Mouse (Mus musculus): Measurements from ENCODE around the gene Xpc. TPM values are rescaled to one million over a fixed set of nuclear protein-coding genes. Genes with fewer than 3 reads are reported as not detected.

Xpc gene
- polyA plus RNA-seq, 1 experiment from 2014 or later, result 14.2 TPM

DNA sequence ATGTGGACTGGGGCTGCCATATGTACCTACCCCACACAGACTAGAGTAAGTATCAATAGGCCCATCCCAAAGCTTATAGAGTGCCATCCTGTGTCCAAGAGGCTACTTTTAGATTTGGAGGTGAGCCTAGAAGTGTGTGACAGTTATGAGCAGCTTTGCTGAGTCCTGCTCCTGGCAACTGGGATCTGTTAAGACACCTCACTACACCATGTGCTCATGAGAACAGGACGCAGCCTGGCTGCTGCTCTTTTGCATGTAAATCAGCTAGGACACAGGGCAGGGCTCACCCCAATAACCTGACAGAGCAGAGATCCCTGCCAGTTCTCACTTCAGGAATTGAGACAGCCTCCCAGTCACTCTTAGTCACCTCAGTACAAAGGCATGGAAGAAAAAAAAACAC lies 48.6 kb downstream of the Xpc start:
- Histone ChIP-seq H3K27me3 (no peaks in the 10 kb centered on the region), H3K4me2 (no peak overlapping the region), H3K27ac (no peak overlapping the region), H3K9me3 (no peaks in the 10 kb centered on the region), H3K4me1 (peaks cover 6% of the 10 kb centered on the region), H3K36me3 (peaks cover 80% of the 10 kb centered on the region), H3K4me3 (no peak overlapping the region), H3K9ac (no peak overlapping the region)
- ATAC-seq (ENCODE audit: insufficient number of reproducible peaks, low FRiP score, low TSS enrichment, low read depth), result no peak
- 82% methylated on average over 1 of the region's 1 CpGs for WGBS

- H3K4me3 ChIP-seq, result no peak overlapping the region
- WGBS, result 94% methylated on average over 2 of the region's 2 CpGs
- no peaks in the 10 kb centered on the region for H3K9me3 ChIP-seq
- H3K27me3 ChIP-seq, result no peaks in the 10 kb centered on the region
- H3K36me3 ChIP-seq, result peaks cover 78% of the 10 kb centered on the region
- H3K4me2 ChIP-seq, result no peak overlapping the region
- H3K9ac ChIP-seq, result no peak overlapping the region
- H3K27ac ChIP-seq, result no peak overlapping the region
- no peaks in the 10 kb centered on the region for H3K4me1 ChIP-seq
- ATAC-seq (ENCODE audit: insufficient number of reproducible peaks, low FRiP score, low TSS enrichment, low read depth), result no peak
Observed at GRCm38 (mm10) chr6:91465756-91466155, 49.9 kb downstream of the Xpc start.

- no peak overlapping the region for H3K27ac ChIP-seq
- no peaks in the 10 kb centered on the region for H3K4me1 ChIP-seq
- no peaks in the 10 kb centered on the region for H3K9me3 ChIP-seq
- H3K4me3 ChIP-seq, result no peak overlapping the region
- ATAC-seq (ENCODE audit: insufficient number of reproducible peaks, low FRiP score, low TSS enrichment, low read depth), result no peak
- peaks cover 19% of the 10 kb centered on the region for H3K36me3 ChIP-seq
- WGBS, result 93% methylated on average over 1 of the region's 1 CpGs
- no peak overlapping the region for H3K9ac ChIP-seq
- no peak overlapping the region for H3K4me2 ChIP-seq
- H3K27me3 ChIP-seq, result no peaks in the 10 kb centered on the region
Observed at GRCm38 (mm10) chr6:91459471-91459870, 56.2 kb downstream of the Xpc start.

- Histone ChIP-seq H3K4me1 (no peaks in the 10 kb centered on the region), H3K9ac (no peak overlapping the region), H3K4me3 (no peak overlapping the region), H3K4me2 (no peak overlapping the region), H3K27ac (no peak overlapping the region), H3K36me3 (no peaks in the 10 kb centered on the region), H3K9me3 (no peaks in the 10 kb centered on the region), H3K27me3 (no peaks in the 10 kb centered on the region)
- 32% methylated on average over 5 of the region's 5 CpGs for WGBS
- no peak for ATAC-seq (ENCODE audit: insufficient number of reproducible peaks, low FRiP score, low TSS enrichment, low read depth)
Observed at GRCm38 (mm10) chr6:91454546-91454945, 61.1 kb downstream of the Xpc start.

GRCm38 (mm10) chr6:91452056-91452455 lies 63.6 kb downstream of the Xpc start:
- WGBS, result 48% methylated on average over 1 of the region's 1 CpGs
- no peak for ATAC-seq (ENCODE audit: insufficient number of reproducible peaks, low FRiP score, low TSS enrichment, low read depth)

DNA sequence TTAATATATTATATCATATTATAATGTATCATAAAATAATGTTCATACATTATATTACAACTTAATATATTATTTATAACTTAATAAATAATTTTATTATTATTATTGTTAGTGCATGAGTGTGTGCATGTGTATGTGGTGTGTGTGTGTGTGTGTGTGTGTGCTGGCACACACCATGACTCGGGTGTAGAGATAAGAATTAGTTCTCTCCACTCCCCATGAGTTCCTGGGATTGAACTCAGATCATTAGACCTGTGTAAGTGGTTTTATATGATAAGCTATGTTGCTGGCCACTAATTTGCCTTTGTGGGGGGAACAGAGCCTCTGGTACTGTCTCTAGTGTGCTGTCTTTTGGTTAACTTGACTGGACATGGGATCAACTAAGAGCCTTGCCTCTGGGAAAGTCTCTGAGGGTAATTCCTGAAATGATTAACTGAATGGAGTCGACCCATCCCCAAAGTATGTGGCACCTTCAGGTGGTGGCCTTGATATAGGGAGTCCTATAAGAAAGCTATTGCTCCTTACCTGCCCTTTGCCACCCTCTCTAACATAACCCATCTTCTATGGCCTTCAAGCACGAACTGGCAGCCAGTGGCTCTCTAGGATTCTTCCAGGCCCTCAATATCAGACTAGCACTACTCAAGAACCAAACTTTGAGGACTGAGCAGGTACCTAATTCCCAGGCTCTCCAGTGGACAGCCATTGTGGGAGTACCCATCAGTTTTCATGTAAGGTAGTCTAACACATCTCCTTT lies 66.0 kb downstream of the Xpc start:
- Histone ChIP-seq H3K9me3 (no peaks in the 10 kb centered on the region), H3K36me3 (no peaks in the 10 kb centered on the region), H3K27me3 (0 out of 2 replicates have a peak, but pooled peaks cover 4% of the 10 kb centered on the region), H3K4me3 (no peak overlapping the region), H3K4me1 (no peaks in the 10 kb centered on the region), H3K27ac (no peak overlapping the region), H3K4me2 (no peak overlapping the region), H3K9ac (no peak overlapping the region)
- WGBS, result 43% methylated on average over 3 of the region's 3 CpGs
- no peak for ATAC-seq (ENCODE audit: insufficient number of reproducible peaks, low FRiP score, low TSS enrichment, low read depth)

More at GRCm38 (mm10) chr6:91452056-91452455, 63.6 kb downstream of the Xpc start:
- no peaks in the 10 kb centered on the region for H3K9me3 ChIP-seq
- no peaks in the 10 kb centered on the region for H3K4me1 ChIP-seq
- H3K36me3 ChIP-seq, result no peaks in the 10 kb centered on the region
- H3K27me3 ChIP-seq, result no peaks in the 10 kb centered on the region
- H3K9ac ChIP-seq, result no peak overlapping the region
- no peak overlapping the region for H3K4me3 ChIP-seq
- no peak overlapping the region for H3K27ac ChIP-seq
- H3K4me2 ChIP-seq, result no peak overlapping the region

DNA sequence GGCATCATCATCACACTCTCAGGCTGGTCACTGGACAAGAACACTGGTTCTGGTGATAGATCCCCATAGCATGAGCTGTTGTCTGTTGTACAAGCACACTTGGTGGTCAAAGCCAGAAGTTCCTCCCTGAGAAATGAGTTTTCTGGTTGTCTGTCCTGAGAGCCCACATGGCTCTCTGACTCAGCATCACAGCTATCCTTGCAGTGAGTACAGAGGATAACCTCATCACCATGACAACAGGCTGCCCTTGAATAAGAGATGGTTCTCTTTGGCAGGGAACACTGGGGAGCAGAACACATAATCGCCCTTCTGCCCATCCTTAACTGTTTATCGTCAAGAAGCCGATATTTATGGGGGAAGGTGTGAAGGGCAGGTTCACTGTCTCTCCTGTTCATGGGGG lies 70.4 kb downstream of the Xpc start:
- Histone ChIP-seq H3K27me3 (0 out of 2 replicates have a peak, but pooled peaks cover 4% of the 10 kb centered on the region), H3K4me1 (peaks cover 5% of the 10 kb centered on the region), H3K9ac (no peak overlapping the region), H3K36me3 (no peaks in the 10 kb centered on the region), H3K4me2 (no peak overlapping the region), H3K27ac (no peak overlapping the region), H3K4me3 (no peak overlapping the region), H3K9me3 (no peaks in the 10 kb centered on the region)
- no peak for ATAC-seq (ENCODE audit: insufficient number of reproducible peaks, low FRiP score, low TSS enrichment, low read depth)
- WGBS, result 75% methylated on average over 3 of the region's 3 CpGs

GRCm38 (mm10) chr6:91441145-91441662 lies 74.5 kb downstream of the Xpc start:
- Histone ChIP-seq H3K27me3 (peaks cover 12% of the 10 kb centered on the region; the same call in 1 of the 2 replicates), H3K27ac (peak overlapping the region; percentile 77), H3K4me3 (peak overlapping the region; percentile 63), H3K9ac (peak overlapping the region; percentile 53), H3K36me3 (no peaks in the 10 kb centered on the region), H3K4me2 (peak overlapping the region; percentile 91), H3K9me3 (no peaks in the 10 kb centered on the region), H3K4me1 (peaks cover 5% of the 10 kb centered on the region)
- 4% methylated on average over 19 of the region's 19 CpGs for WGBS
- ATAC-seq (ENCODE audit: insufficient number of reproducible peaks, low FRiP score, low TSS enrichment, low read depth), result no peak

GRCm38 (mm10) chr6:91440474-91441144 lies 75.1 kb downstream of the Xpc start:
- peaks cover 5% of the 10 kb centered on the region for H3K4me1 ChIP-seq
- peaks cover 12% of the 10 kb centered on the region; the same call in 1 of the 2 replicates for H3K27me3 ChIP-seq
- H3K4me3 ChIP-seq, result peak overlapping the region; percentile 63
- H3K36me3 ChIP-seq, result no peaks in the 10 kb centered on the region
- 2% methylated on average over 30 of the region's 30 CpGs for WGBS
- H3K4me2 ChIP-seq, result peak overlapping the region; percentile 91
- peak overlapping the region; percentile 53 for H3K9ac ChIP-seq
- H3K9me3 ChIP-seq, result no peaks in the 10 kb centered on the region
- ATAC-seq (ENCODE audit: insufficient number of reproducible peaks, low FRiP score, low TSS enrichment, low read depth), result peak; percentile 89
- peak overlapping the region; percentile 77 for H3K27ac ChIP-seq

Other genes starting within 250 kb of the Xpc start
- 4.1 and 4.5 TPM in 2 replicates for gene Wnt7a, start 104.5 kb downstream of the Xpc start, polyA plus RNA-seq (2015; fragmentation: Nextera tagmentation; extraction: Ambion mirVana)
- gene Chchd4, start 42.3 kb downstream of the Xpc start, polyA plus RNA-seq (2015; fragmentation: Nextera tagmentation; extraction: Ambion mirVana), result 18.9 and 21.8 TPM in 2 replicates
- 81.3 and 89.9 TPM in 2 replicates for gene Tmem43, start 42.2 kb downstream of the Xpc start, polyA plus RNA-seq (2015; fragmentation: Nextera tagmentation; extraction: Ambion mirVana)
- gene Lsm3, start within 50 bp of the Xpc start, polyA plus RNA-seq (2015; fragmentation: Nextera tagmentation; extraction: Ambion mirVana), result 186 and 202 TPM in 2 replicates
- 44.5 and 46.8 TPM in 2 replicates for gene Slc6a6, start 168.2 kb upstream of the Xpc start, polyA plus RNA-seq (2015; fragmentation: Nextera tagmentation; extraction: Ambion mirVana)